Mouse (Mus musculus) midbrain, embryonic 16.5 days (tissue): ENCODE data around the gene Arhgap44. TPM values are rescaled to one million over a fixed set of nuclear protein-coding genes. Genes with fewer than 3 reads are reported as not detected.

Source experiments
- ATAC-seq: fragments of 200-750 bp; cut with Nextera tagmentation; 2 replicates; pipeline ENCODE4 v1.8.0; 2017; ENCODE audit warnings: moderate TSS enrichment
- H3K27ac ChIP-seq: fragments of 300-500 bp; sonication (generic); 2 replicates; pipeline ENCODE4 v1.5.1; 2014; ENCODE audit warnings: mild to moderate bottlenecking, low read length, mixed read lengths
- H3K27me3 ChIP-seq: fragments of 300-500 bp; sonication (generic); 2 replicates; pipeline ENCODE4 v1.6.1; 2014; ENCODE audit warnings: low read depth, low read length, mixed read lengths; ENCODE audit not compliant: control insufficient read depth, insufficient read depth
- H3K36me3 ChIP-seq: fragments of 300-500 bp; sonication (generic); 2 replicates; pipeline ENCODE4 v1.6.1; 2014; ENCODE audit warnings: mild to moderate bottlenecking, low read length, moderate library complexity, mixed read lengths; ENCODE audit not compliant: control insufficient read depth, insufficient read depth
- H3K4me1 ChIP-seq: fragments of 300-500 bp; sonication (generic); 2 replicates; pipeline ENCODE4 v1.6.1; 2014; ENCODE audit warnings: mild to moderate bottlenecking, low read length, mixed read lengths; ENCODE audit not compliant: control insufficient read depth, insufficient read depth
- H3K4me2 ChIP-seq: fragments of 300-500 bp; sonication (generic); 2 replicates; pipeline ENCODE4 v1.6.1; 2014; ENCODE audit warnings: mild to moderate bottlenecking, low read length, mixed read lengths
- H3K4me3 ChIP-seq: fragments of 300-500 bp; sonication (generic); 2 replicates; pipeline ENCODE4 v1.5.1; 2014; ENCODE audit warnings: low read depth, mild to moderate bottlenecking, low read length, moderate library complexity, mixed read lengths
- H3K9ac ChIP-seq: fragments of 300-500 bp; sonication (generic); 2 replicates; pipeline ENCODE4 v1.6.1; 2014; ENCODE audit warnings: low read depth, low read length, mixed read lengths
- H3K9me3 ChIP-seq: fragments of 300-500 bp; sonication (generic); replicated peaks from 2 replicates; pipeline ENCODE4 v1.6.1; 2014; ENCODE audit warnings: mild to moderate bottlenecking, low read length, mixed read lengths; ENCODE audit not compliant: control insufficient read depth, poor library complexity, severe bottlenecking
- WGBS: fragments of 180-500 bp; shearing (Covaris S2); extraction: QIAGEN DNeasy Blood & Tissue Kit; methylation state at CpG from one replicate; pipeline ENCODE4 v1.1.7; 2014; 5-methylcytosine and 5-hydroxymethylcytosine counted together
- polyA plus RNA-seq: library from polyadenylated mRNA; unstranded; fragments of >200 nt; fragmentation: Nextera tagmentation; extraction: Ambion mirVana; gene quantifications from 2 replicates; pipeline ENCODE4 v1.2.1, GENCODE M21; 2015

Arhgap44 gene
- polyA plus RNA-seq, 1 experiment from 2014 or later: 19.9 TPM

DNA sequence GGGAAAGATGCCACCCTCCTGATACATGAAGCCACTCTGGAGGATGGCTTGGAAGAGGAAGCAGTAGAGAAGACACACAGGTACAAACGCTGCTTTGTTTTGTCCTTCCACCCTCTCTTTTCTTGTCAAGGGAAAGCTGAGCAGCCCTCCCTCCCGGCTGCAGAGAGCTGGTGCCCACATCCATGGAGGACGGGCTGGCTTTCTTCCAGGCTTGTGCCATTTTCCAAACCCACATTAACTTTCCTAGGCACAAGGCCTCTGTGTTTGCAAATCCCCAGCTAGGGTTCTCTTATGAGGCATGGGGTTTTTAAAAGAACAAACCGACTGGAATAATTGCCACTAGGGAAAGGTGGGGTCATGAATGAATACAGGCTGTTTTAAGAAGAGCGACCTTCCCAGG is 163.1 kb downstream of the Arhgap44 start:
- H3K27ac ChIP-seq: no peak overlapping the region
- no peaks in the 10 kb centered on the region for H3K27me3 ChIP-seq
- H3K4me1 ChIP-seq: no peaks in the 10 kb centered on the region
- WGBS: 83% methylated on average over 5 of the region's 5 CpGs
- H3K4me2 ChIP-seq: no peak overlapping the region
- no peaks in the 10 kb centered on the region for H3K9me3 ChIP-seq
- ATAC-seq: no peak
- peaks cover 59% of the 10 kb centered on the region for H3K36me3 ChIP-seq
- H3K4me3 ChIP-seq: no peak overlapping the region
- H3K9ac ChIP-seq: no peak overlapping the region

- no peak overlapping the region for H3K4me3 ChIP-seq
- WGBS: 92% methylated on average over 3 of the region's 3 CpGs
- peaks cover 65% of the 10 kb centered on the region for H3K36me3 ChIP-seq
These were observed 164.3 kb downstream of the Arhgap44 start for GRCm38 (mm10) chr11:64998439-64998838.

GRCm38 (mm10) chr11:64988556-64988955 is 174.2 kb downstream of the Arhgap44 start:
- Histone ChIP-seq H3K4me1 (no peaks in the 10 kb centered on the region), H3K27ac (no peak overlapping the region), H3K4me2 (no peak overlapping the region), H3K9me3 (no peaks in the 10 kb centered on the region), H3K36me3 (peaks cover 56% of the 10 kb centered on the region), H3K27me3 (no peaks in the 10 kb centered on the region), H3K9ac (no peak overlapping the region), H3K4me3 (no peak overlapping the region)
- no peak for ATAC-seq
- WGBS: 91% methylated on average over 2 of the region's 2 CpGs

More at GRCm38 (mm10) chr11:64998439-64998838, 164.3 kb downstream of the Arhgap44 start:
- ATAC-seq: no peak
- Histone ChIP-seq H3K4me1 (no peaks in the 10 kb centered on the region), H3K27ac (no peak overlapping the region), H3K27me3 (no peaks in the 10 kb centered on the region), H3K9me3 (no peaks in the 10 kb centered on the region), H3K9ac (no peak overlapping the region), H3K4me2 (no peak overlapping the region)

DNA sequence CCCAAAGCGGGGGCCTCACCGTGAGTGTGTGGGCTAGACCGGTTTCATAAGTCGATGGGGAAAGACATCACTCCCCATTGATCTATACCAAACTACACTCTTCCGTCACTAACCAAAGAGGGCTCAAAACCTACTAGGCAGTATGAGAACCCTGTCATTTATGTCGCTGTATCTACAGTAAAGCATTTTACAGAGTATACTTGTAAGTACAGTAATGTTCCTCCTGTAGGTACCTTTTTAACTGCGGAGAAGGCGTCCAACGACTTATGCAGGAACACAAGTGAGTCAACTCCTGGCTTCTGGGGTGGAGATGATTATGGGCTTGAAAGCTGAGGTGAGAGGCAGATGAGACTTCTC is 183.3 kb downstream of the Arhgap44 start:
- ATAC-seq: no peak
- Histone ChIP-seq H3K4me2 (peak overlapping the region; percentile 97), H3K9ac (peak overlapping the region; percentile 89), H3K27me3 (no peaks in the 10 kb centered on the region; the same call in 1 of the 2 replicates), H3K36me3 (peaks cover 9% of the 10 kb centered on the region; the same call in 1 of the 2 replicates), H3K9me3 (no peaks in the 10 kb centered on the region), H3K4me3 (peak overlapping the region; percentile 97), H3K27ac (no peak overlapping the region), H3K4me1 (peaks cover 14% of the 10 kb centered on the region)
- WGBS: 13% methylated on average over 9 of the region's 9 CpGs

DNA sequence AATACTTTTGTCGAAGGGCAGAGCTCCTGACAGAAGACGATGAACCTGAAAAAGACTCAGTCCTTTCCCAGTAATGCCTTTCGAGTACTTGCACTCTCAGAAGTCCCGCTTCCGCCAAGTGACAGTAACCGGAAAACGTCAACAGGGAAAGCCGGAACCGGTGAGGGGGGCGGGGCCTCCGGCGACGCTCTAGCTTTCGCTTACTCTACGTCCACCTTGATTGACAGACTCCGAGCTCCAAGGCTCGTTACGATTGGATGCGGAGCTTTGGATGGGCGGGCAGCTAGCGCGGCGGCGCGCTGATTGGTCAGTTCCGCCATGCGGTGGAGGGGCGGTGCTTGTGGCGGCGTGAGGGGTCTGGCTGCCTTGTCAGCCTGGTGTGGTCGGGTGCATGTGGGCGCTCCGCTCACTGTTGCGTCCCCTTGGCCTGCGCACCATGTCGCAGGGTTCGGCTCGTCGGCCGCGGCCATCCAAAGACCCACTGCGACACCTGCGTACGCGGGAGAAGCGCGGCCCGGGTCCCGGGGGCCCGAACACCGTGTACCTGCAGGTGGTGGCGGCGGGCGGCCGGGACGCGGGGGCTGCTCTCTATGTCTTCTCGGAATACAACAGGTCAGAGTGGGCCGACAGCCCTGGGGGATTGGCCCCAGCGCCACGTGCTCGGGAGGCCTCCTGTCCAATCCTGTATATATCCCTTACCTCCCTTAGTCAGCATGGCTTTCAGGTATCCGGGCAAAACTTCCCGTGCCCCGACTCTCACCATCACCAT is 183.9 kb downstream of the Arhgap44 start, which contains the start of gene Elac2:
Gene Elac2, plus strand, starts transcription at position 319 of the 769 bp plus-strand sequence.
- Histone ChIP-seq H3K9ac (peak within 1 kb of the TSS; percentile 89), H3K36me3 (peaks cover 6% of the 10 kb centered on the region; the same call in 1 of the 2 replicates), H3K27me3 (peaks cover 2% of the 10 kb centered on the region), H3K4me2 (peak within 1 kb of the TSS; percentile 97), H3K9me3 (no peaks in the 10 kb centered on the region), H3K4me3 (peak within 1 kb of the TSS; percentile 97), H3K4me1 (peaks cover 14% of the 10 kb centered on the region), H3K27ac (peak within 1 kb of the TSS; percentile 70)
- under 1% methylated on average over 61 of the region's 65 CpGs for WGBS
- ATAC-seq: peak; percentile 100

- Histone ChIP-seq H3K27ac (no peak overlapping the region), H3K4me1 (peaks cover 3% of the 10 kb centered on the region), H3K4me2 (no peak overlapping the region), H3K36me3 (no peaks in the 10 kb centered on the region), H3K4me3 (no peak overlapping the region), H3K9me3 (no peaks in the 10 kb centered on the region), H3K9ac (no peak overlapping the region), H3K27me3 (peaks cover 3% of the 10 kb centered on the region)
- no peak for ATAC-seq
- 73% methylated on average over 2 of the region's 2 CpGs for WGBS
These were observed 190.3 kb downstream of the Arhgap44 start for GRCm38 (mm10) chr11:64972418-64972817.

DNA sequence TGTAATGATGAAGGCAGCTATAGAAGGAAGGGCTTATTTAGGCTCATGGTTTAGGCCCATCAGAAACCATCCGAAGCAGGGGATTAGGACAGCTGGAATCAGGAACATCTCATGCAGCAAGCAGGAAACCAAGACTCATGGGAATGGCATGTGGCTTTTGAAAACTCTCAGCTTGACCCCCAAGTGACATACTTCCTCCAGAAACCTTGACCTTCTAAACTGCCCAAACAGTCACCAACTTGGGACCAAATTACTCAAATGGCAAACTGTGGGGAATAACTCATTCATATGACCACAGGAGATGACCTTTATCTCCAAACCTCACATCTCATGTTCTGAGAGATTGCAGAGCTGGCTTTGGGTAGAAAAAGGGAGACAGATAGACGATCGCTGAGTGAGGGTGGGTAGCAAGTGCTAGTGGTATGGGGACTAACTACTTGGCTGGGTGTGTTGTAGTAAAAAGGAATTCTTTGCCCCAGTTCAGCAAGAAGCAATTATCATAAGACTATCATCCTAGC is 191.2 kb downstream of the Arhgap44 start:
- Histone ChIP-seq H3K4me1 (peaks cover 3% of the 10 kb centered on the region), H3K9me3 (no peaks in the 10 kb centered on the region)
- 76% methylated on average over 3 of the region's 3 CpGs for WGBS

DNA sequence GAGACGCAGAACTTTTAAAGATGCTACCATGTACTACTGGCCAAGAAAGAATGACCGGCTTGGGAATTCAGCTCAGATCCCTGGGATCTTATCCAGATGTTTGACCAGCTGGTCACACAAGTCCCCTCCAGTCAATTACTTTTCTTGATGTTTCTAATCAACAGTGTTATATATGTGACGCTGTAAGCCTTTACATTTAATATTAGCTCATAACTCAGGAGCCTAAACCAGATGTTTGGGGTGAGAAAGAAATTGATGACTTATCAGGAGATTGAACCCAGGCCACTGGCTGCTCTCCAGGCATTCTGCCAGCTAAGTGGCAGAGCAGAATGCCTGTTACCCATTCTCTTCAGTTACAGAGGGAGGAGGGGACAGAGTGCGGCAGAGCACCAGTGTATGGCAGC is 193.8 kb downstream of the Arhgap44 start:
- Histone ChIP-seq H3K9ac (no peak overlapping the region), H3K36me3 (no peaks in the 10 kb centered on the region), H3K27me3 (peaks cover 2% of the 10 kb centered on the region), H3K4me3 (no peak overlapping the region), H3K27ac (no peak overlapping the region), H3K4me2 (no peak overlapping the region), H3K4me1 (peaks cover 3% of the 10 kb centered on the region), H3K9me3 (no peaks in the 10 kb centered on the region)
- WGBS: 64% methylated on average over 4 of the region's 4 CpGs
- no peak for ATAC-seq

More for the DNA sequence above, 191.2 kb downstream of the Arhgap44 start:
- H3K4me3 ChIP-seq: no peak overlapping the region
- H3K9ac ChIP-seq: no peak overlapping the region
- H3K27me3 ChIP-seq: peaks cover 3% of the 10 kb centered on the region
- H3K36me3 ChIP-seq: no peaks in the 10 kb centered on the region
- H3K4me2 ChIP-seq: no peak overlapping the region
- ATAC-seq: no peak
- H3K27ac ChIP-seq: no peak overlapping the region

GRCm38 (mm10) chr11:64968507-64968906 is 194.3 kb downstream of the Arhgap44 start:
- Histone ChIP-seq H3K9ac (no peak overlapping the region), H3K4me1 (peaks cover 3% of the 10 kb centered on the region), H3K4me3 (no peak overlapping the region), H3K27ac (no peak overlapping the region), H3K27me3 (no peaks in the 10 kb centered on the region; the same call in none of the 2 replicates), H3K9me3 (no peaks in the 10 kb centered on the region), H3K4me2 (no peak overlapping the region), H3K36me3 (no peaks in the 10 kb centered on the region)
- peak; percentile 86 for ATAC-seq
- 12% methylated on average over 3 of the region's 3 CpGs for WGBS
